Mouse (Mus musculus): ENCODE data around the gene Kctd17. TPM values are rescaled to one million over a fixed set of nuclear protein-coding genes. Genes with fewer than 3 reads are reported as not detected.

Kctd17 gene
- polyA plus RNA-seq, 1 experiment from 2014 or later = 40.3 TPM

- Histone ChIP-seq H3K9me3 (no peaks in the 10 kb centered on the region), H3K9ac (replicated peaks) (no peak overlapping the region), H3K4me1 (replicated peaks) (peaks cover 15% of the 10 kb centered on the region), H3K27ac (no peak overlapping the region; the same call in 1 of the 2 replicates), H3K4me3 (replicated peaks) (no peak overlapping the region), H3K4me2 (no peak overlapping the region), H3K27me3 (no peaks in the 10 kb centered on the region; the same call in 1 of the 2 replicates), H3K36me3 (no peaks in the 10 kb centered on the region)
- WGBS = 32% methylated on average over 7 of the region's 7 CpGs
- no peak for ATAC-seq (ENCODE audit: insufficient number of reproducible peaks, insufficient read depth, low FRiP score, low TSS enrichment, low read depth)
Observed at GRCm38 (mm10) chr15:78449694-78450418, 21.5 kb downstream of the Kctd17 start.

- WGBS = 88% methylated on average over 6 of the region's 6 CpGs
- H3K9me3 ChIP-seq = no peaks in the 10 kb centered on the region
- ATAC-seq (ENCODE audit: insufficient number of reproducible peaks, insufficient read depth, low FRiP score, low TSS enrichment, low read depth) = no peak
- H3K36me3 ChIP-seq = no peaks in the 10 kb centered on the region
- H3K4me2 ChIP-seq = no peak overlapping the region
- H3K4me1 ChIP-seq (replicated peaks) = peaks cover 15% of the 10 kb centered on the region
- H3K27ac ChIP-seq = no peak overlapping the region; the same call in 1 of the 2 replicates
- H3K9ac ChIP-seq (replicated peaks) = no peak overlapping the region
- H3K27me3 ChIP-seq = no peaks in the 10 kb centered on the region; the same call in 1 of the 2 replicates
- no peak overlapping the region for H3K4me3 ChIP-seq (replicated peaks)
Observed at GRCm38 (mm10) chr15:78450419-78450768, 22.0 kb downstream of the Kctd17 start.

- ATAC-seq (ENCODE audit: insufficient number of reproducible peaks, insufficient read depth, low FRiP score, low TSS enrichment, low read depth) = no peak
- Histone ChIP-seq H3K9ac (replicated peaks) (no peak overlapping the region), H3K4me3 (replicated peaks) (no peak overlapping the region), H3K4me1 (replicated peaks) (peaks cover 22% of the 10 kb centered on the region), H3K36me3 (no peaks in the 10 kb centered on the region), H3K27ac (no peak overlapping the region), H3K27me3 (no peaks in the 10 kb centered on the region; the same call in 1 of the 2 replicates), H3K4me2 (no peak overlapping the region), H3K9me3 (no peaks in the 10 kb centered on the region)
- WGBS = 90% methylated on average over 2 of the region's 2 CpGs
Observed at GRCm38 (mm10) chr15:78451201-78451600, 22.8 kb downstream of the Kctd17 start.

- WGBS = 89% methylated on average over 3 of the region's 3 CpGs
- H3K27ac ChIP-seq = no peak overlapping the region
- H3K4me3 ChIP-seq (replicated peaks) = no peak overlapping the region
- no peaks in the 10 kb centered on the region for H3K36me3 ChIP-seq
- peaks cover 26% of the 10 kb centered on the region for H3K4me1 ChIP-seq (replicated peaks)
- H3K9ac ChIP-seq (replicated peaks) = no peak overlapping the region
- no peaks in the 10 kb centered on the region for H3K9me3 ChIP-seq
- ATAC-seq (ENCODE audit: insufficient number of reproducible peaks, insufficient read depth, low FRiP score, low TSS enrichment, low read depth) = no peak
- no peak overlapping the region for H3K4me2 ChIP-seq
- no peaks in the 10 kb centered on the region for H3K27me3 ChIP-seq
Observed at GRCm38 (mm10) chr15:78452929-78453328, 24.6 kb downstream of the Kctd17 start.

GRCm38 (mm10) chr15:78455168-78455567 is 26.8 kb downstream of the Kctd17 start:
- no peak overlapping the region for H3K4me2 ChIP-seq
- H3K9ac ChIP-seq (replicated peaks) = no peak overlapping the region
- H3K9me3 ChIP-seq = no peaks in the 10 kb centered on the region
- H3K27me3 ChIP-seq = no peaks in the 10 kb centered on the region
- peaks cover 13% of the 10 kb centered on the region for H3K4me1 ChIP-seq (replicated peaks)
- 83% methylated on average over 4 of the region's 4 CpGs for WGBS
- no peak for ATAC-seq (ENCODE audit: insufficient number of reproducible peaks, insufficient read depth, low FRiP score, low TSS enrichment, low read depth)
- no peak overlapping the region for H3K27ac ChIP-seq
- H3K4me3 ChIP-seq (replicated peaks) = no peak overlapping the region
- H3K36me3 ChIP-seq = no peaks in the 10 kb centered on the region

GRCm38 (mm10) chr15:78456051-78456450 is 27.7 kb downstream of the Kctd17 start:
- no peak for ATAC-seq (ENCODE audit: insufficient number of reproducible peaks, insufficient read depth, low FRiP score, low TSS enrichment, low read depth)
- WGBS = 48% methylated on average over 7 of the region's 7 CpGs

GRCm38 (mm10) chr15:78457193-78457592 is 28.8 kb downstream of the Kctd17 start:
- Histone ChIP-seq H3K27ac (no peak overlapping the region), H3K4me2 (no peak overlapping the region), H3K9ac (replicated peaks) (no peak overlapping the region), H3K36me3 (no peaks in the 10 kb centered on the region), H3K27me3 (0 out of 2 replicates have a peak, but pooled peaks cover 8% of the 10 kb centered on the region), H3K4me1 (replicated peaks) (peaks cover 11% of the 10 kb centered on the region), H3K4me3 (replicated peaks) (no peak overlapping the region), H3K9me3 (no peaks in the 10 kb centered on the region)
- ATAC-seq (ENCODE audit: insufficient number of reproducible peaks, insufficient read depth, low FRiP score, low TSS enrichment, low read depth) = no peak
- whole genome bisulfite sequencing = 75% methylated on average over 10 of the region's 10 CpGs

More at GRCm38 (mm10) chr15:78456051-78456450, 27.7 kb downstream of the Kctd17 start:
- Histone ChIP-seq H3K4me2 (no peak overlapping the region), H3K27me3 (0 out of 2 replicates have a peak, but pooled peaks cover 4% of the 10 kb centered on the region), H3K4me1 (replicated peaks) (peaks cover 11% of the 10 kb centered on the region), H3K9ac (replicated peaks) (no peak overlapping the region), H3K4me3 (replicated peaks) (no peak overlapping the region), H3K36me3 (no peaks in the 10 kb centered on the region), H3K9me3 (no peaks in the 10 kb centered on the region), H3K27ac (no peak overlapping the region)

- Histone ChIP-seq H3K4me3 (replicated peaks) (no peak overlapping the region), H3K9me3 (no peaks in the 10 kb centered on the region), H3K36me3 (no peaks in the 10 kb centered on the region), H3K4me1 (replicated peaks) (no peaks in the 10 kb centered on the region), H3K9ac (replicated peaks) (no peak overlapping the region), H3K4me2 (no peak overlapping the region), H3K27ac (no peak overlapping the region), H3K27me3 (peaks cover 8% of the 10 kb centered on the region; the same call in 1 of the 2 replicates)
- no peak for ATAC-seq (ENCODE audit: insufficient number of reproducible peaks, insufficient read depth, low FRiP score, low TSS enrichment, low read depth)
- 65% methylated on average over 2 of the region's 2 CpGs for WGBS
Observed at GRCm38 (mm10) chr15:78462981-78463380, 34.6 kb downstream of the Kctd17 start.

- Histone ChIP-seq H3K27me3 (no peaks in the 10 kb centered on the region; the same call in 1 of the 2 replicates), H3K9me3 (no peaks in the 10 kb centered on the region), H3K9ac (replicated peaks) (no peak overlapping the region), H3K4me2 (no peak overlapping the region), H3K27ac (no peak overlapping the region), H3K36me3 (no peaks in the 10 kb centered on the region), H3K4me3 (replicated peaks) (no peak overlapping the region), H3K4me1 (replicated peaks) (no peaks in the 10 kb centered on the region)
- WGBS = 41% methylated on average over 6 of the region's 6 CpGs
- ATAC-seq (ENCODE audit: insufficient number of reproducible peaks, insufficient read depth, low FRiP score, low TSS enrichment, low read depth) = no peak
Observed at GRCm38 (mm10) chr15:78466809-78467208, 38.4 kb downstream of the Kctd17 start.

GRCm38 (mm10) chr15:78467570-78467969 is 39.2 kb downstream of the Kctd17 start:
- no peak for ATAC-seq (ENCODE audit: insufficient number of reproducible peaks, insufficient read depth, low FRiP score, low TSS enrichment, low read depth)
- Histone ChIP-seq H3K4me1 (replicated peaks) (no peaks in the 10 kb centered on the region), H3K36me3 (no peaks in the 10 kb centered on the region), H3K4me3 (replicated peaks) (no peak overlapping the region), H3K9me3 (no peaks in the 10 kb centered on the region), H3K27ac (no peak overlapping the region), H3K27me3 (no peaks in the 10 kb centered on the region; the same call in 1 of the 2 replicates), H3K9ac (replicated peaks) (no peak overlapping the region), H3K4me2 (no peak overlapping the region)
- WGBS = 92% methylated on average over 7 of the region's 7 CpGs

- H3K36me3 ChIP-seq = no peaks in the 10 kb centered on the region
- H3K9ac ChIP-seq (replicated peaks) = no peak within 1 kb of the TSS
- no peaks in the 10 kb centered on the region for H3K4me1 ChIP-seq (replicated peaks)
- no peak within 1 kb of the TSS for H3K4me3 ChIP-seq (replicated peaks)
- no peaks in the 10 kb centered on the region; the same call in 1 of the 2 replicates for H3K27me3 ChIP-seq
- no peaks in the 10 kb centered on the region for H3K9me3 ChIP-seq
- ATAC-seq (ENCODE audit: insufficient number of reproducible peaks, insufficient read depth, low FRiP score, low TSS enrichment, low read depth) = no peak
- no peak within 1 kb of the TSS for H3K4me2 ChIP-seq
- WGBS = 74% methylated on average over 7 of the region's 7 CpGs
- H3K27ac ChIP-seq = no peak within 1 kb of the TSS
Observed at GRCm38 (mm10) chr15:78468379-78468937, 40.1 kb downstream of the Kctd17 start, which contains the start of gene Tmprss6. Tmprss6 (minus strand) TSS chr15:78468634.

Data from limb, embryonic 12.5 days (tissue).